Mouse (Mus musculus) spleen, postnatal 10 days (tissue): ENCODE data around the gene Inhba.
A peak's percentile ranks its signal among the peaks of the same experiment; 100 is the strongest.

ENCODE experiments used
- DNase-seq, 2 experiments: peaks; one replicate each; pipeline ENCODE4 v3.0.0; 2021 to 2022; ENCODE audit warnings: low spot score in 2 of 2

Inhba gene

GRCm38 (mm10) chr13:16011372-16012242 is at the start of gene Inhba:
Inhba (plus strand) TSS chr13:16011851.
- peak; percentile 9 to 27 for DNase-seq

GRCm38 (mm10) chr13:15976584-15976983 is 35.1 kb upstream of the Inhba start:
- DNase-seq = no peak

- DNase-seq = no peak
Observed at GRCm38 (mm10) chr13:15979551-15979950, 32.1 kb upstream of the Inhba start.

GRCm38 (mm10) chr13:15982041-15982440 is 29.6 kb upstream of the Inhba start:
- DNase-seq = no peak

GRCm38 (mm10) chr13:15985761-15986160 is 25.9 kb upstream of the Inhba start:
- DNase-seq = no peak

GRCm38 (mm10) chr13:15986172-15986571 is 25.5 kb upstream of the Inhba start:
- DNase-seq = no peak

- no peak for DNase-seq
Observed at GRCm38 (mm10) chr13:15995314-15995713, 16.3 kb upstream of the Inhba start.

- DNase-seq = peak in 1 of 2 experiments; percentile 25
Observed at GRCm38 (mm10) chr13:16005517-16005916, 6.1 kb upstream of the Inhba start.

GRCm38 (mm10) chr13:16007748-16008147 is 3.9 kb upstream of the Inhba start:
- DNase-seq = no peak

- DNase-seq = no peak
Observed at GRCm38 (mm10) chr13:16008348-16008747, 3.3 kb upstream of the Inhba start.

GRCm38 (mm10) chr13:16009766-16010465 is 1.7 kb upstream of the Inhba start:
- no peak for DNase-seq

GRCm38 (mm10) chr13:16010586-16010985 is 1.1 kb upstream of the Inhba start:
- DNase-seq = no peak

GRCm38 (mm10) chr13:16012243-16012887 is 714 bp downstream of the Inhba start:
- DNase-seq = peak; percentile 22 to 61

- no peak for DNase-seq
Observed at GRCm38 (mm10) chr13:16014166-16014565, 2.5 kb downstream of the Inhba start.

- no peak for DNase-seq
Observed at GRCm38 (mm10) chr13:16016506-16016905, 4.9 kb downstream of the Inhba start.

GRCm38 (mm10) chr13:16017338-16017737 is 5.7 kb downstream of the Inhba start:
- no peak for DNase-seq

GRCm38 (mm10) chr13:16017777-16018176 is 6.1 kb downstream of the Inhba start:
- no peak for DNase-seq

GRCm38 (mm10) chr13:16018807-16019510 is 7.3 kb downstream of the Inhba start:
- DNase-seq = no peak

- peak; percentile 11 to 61 for DNase-seq
Observed at GRCm38 (mm10) chr13:16020659-16021058, 9.0 kb downstream of the Inhba start.

GRCm38 (mm10) chr13:16021181-16021580 is 9.5 kb downstream of the Inhba start:
- no peak for DNase-seq

- DNase-seq = no peak
Observed at GRCm38 (mm10) chr13:16021849-16022248, 10.2 kb downstream of the Inhba start.

GRCm38 (mm10) chr13:16022536-16022935 is 10.9 kb downstream of the Inhba start:
- no peak for DNase-seq
